Mouse (Mus musculus): ENCODE measurements around the gene Wdr70. TPM values are rescaled to one million over a fixed set of nuclear protein-coding genes. Genes with fewer than 3 reads are reported as not detected.

Wdr70 gene
- polyA plus RNA-seq, 1 experiment from 2014 or later: 19.9 TPM

DNA sequence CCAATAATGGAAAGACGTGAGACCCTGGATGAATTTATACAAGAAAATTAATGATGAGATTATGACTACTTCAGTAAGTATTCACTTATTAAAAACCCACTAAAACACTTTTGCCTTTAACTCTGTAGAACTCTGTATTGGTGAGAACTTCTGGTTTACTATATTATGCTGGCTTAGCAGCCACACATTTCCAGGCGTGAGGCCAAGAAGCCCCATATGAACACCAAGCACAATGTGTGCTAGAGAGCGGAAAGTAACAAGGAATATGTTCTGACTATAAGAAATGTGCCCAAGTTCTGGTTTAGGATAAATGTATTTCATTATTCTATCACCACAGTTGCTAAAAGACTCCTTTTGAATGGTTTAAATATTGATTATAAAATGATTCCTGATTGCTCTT, 68.4 kb downstream of the Wdr70 start:
- 68% methylated on average over 3 of the region's 3 CpGs for WGBS (ENCODE audit: insufficient replicate concordance)
- Histone ChIP-seq H3K27ac (replicated peaks) (no peak overlapping the region), H3K9ac (no peak overlapping the region), H3K4me2 (no peak overlapping the region), H3K36me3 (replicated peaks) (0 out of 2 replicates have a peak, but pooled peaks cover 5% of the 10 kb centered on the region), H3K4me3 (replicated peaks) (no peak overlapping the region), H3K27me3 (no peaks in the 10 kb centered on the region), H3K4me1 (replicated peaks) (no peaks in the 10 kb centered on the region), H3K9me3 (replicated peaks) (no peaks in the 10 kb centered on the region)
- ATAC-seq (ENCODE audit: insufficient read depth): no peak

DNA sequence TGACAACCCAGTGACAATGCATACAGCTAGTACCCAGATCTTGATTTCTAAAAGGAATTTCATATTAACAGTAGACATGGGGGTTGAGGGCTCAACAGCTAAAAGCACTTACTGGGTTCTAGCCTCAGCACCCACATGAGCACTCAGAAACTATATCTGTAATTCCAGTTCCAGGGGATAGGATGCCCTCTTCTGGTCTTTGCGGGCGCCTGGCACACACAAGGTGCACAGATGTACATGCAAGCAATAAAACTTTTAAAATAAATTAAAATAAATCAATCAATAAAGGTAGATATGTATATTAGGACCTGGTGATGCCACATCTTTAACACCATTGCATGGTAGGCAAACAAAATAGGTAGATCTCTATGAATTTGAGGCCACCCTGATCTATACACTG, 71.5 kb downstream of the Wdr70 start:
- Histone ChIP-seq H3K27ac (replicated peaks) (no peak overlapping the region), H3K9ac (no peak overlapping the region), H3K4me1 (replicated peaks) (no peaks in the 10 kb centered on the region), H3K9me3 (replicated peaks) (no peaks in the 10 kb centered on the region), H3K27me3 (no peaks in the 10 kb centered on the region), H3K36me3 (replicated peaks) (no peaks in the 10 kb centered on the region), H3K4me2 (no peak overlapping the region), H3K4me3 (replicated peaks) (no peak overlapping the region)
- WGBS (ENCODE audit: insufficient replicate concordance): 67% methylated on average over 2 of the region's 2 CpGs
- ATAC-seq (ENCODE audit: insufficient read depth): no peak

DNA sequence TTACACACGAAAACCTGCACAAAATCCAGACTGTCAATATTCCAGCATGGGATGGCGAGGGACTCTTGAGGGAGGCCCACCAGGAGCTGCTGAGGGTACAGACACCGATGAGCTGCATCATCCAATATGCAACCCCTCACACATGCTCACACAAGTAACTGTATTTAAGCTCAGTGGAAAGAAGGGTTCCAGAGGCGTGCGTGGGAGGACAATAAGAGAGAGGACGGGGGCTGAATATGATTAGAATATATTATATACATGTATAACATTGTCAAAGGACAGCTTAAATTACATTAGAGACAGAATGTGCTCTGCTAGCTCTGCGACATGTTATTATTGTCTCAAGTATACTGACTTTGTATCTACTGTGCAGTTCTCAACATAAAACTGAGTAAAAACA, 87.6 kb downstream of the Wdr70 start:
- Histone ChIP-seq H3K4me3 (replicated peaks) (no peak overlapping the region), H3K4me1 (replicated peaks) (no peaks in the 10 kb centered on the region), H3K36me3 (replicated peaks) (no peaks in the 10 kb centered on the region), H3K27me3 (no peaks in the 10 kb centered on the region), H3K9me3 (replicated peaks) (no peaks in the 10 kb centered on the region), H3K27ac (replicated peaks) (no peak overlapping the region), H3K9ac (no peak overlapping the region), H3K4me2 (no peak overlapping the region)
- 86% methylated on average over 7 of the region's 7 CpGs for WGBS (ENCODE audit: insufficient replicate concordance)
- no peak for ATAC-seq (ENCODE audit: insufficient read depth)

DNA sequence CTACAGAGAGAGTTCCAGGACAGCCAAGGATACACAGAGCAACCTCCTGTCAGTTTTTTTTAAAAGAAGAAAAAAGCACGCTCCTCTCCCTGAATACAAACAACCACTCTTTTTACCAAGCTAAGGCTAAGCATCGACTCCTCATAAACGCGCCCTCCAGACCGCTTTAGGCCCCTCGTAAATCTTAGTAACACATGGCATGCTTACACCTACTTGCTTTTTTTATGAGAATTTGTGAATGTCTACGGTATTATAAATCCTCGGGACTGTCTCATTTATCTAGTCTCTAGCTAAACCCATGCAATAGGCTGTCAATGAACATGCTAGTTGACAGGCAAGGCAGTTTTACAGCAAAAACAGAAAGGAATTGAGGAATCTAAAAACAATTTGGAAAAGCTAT, 91.6 kb downstream of the Wdr70 start:
- ATAC-seq (ENCODE audit: insufficient read depth): no peak
- Histone ChIP-seq H3K36me3 (replicated peaks) (no peaks in the 10 kb centered on the region), H3K4me1 (replicated peaks) (no peaks in the 10 kb centered on the region), H3K9ac (no peak overlapping the region), H3K9me3 (replicated peaks) (no peaks in the 10 kb centered on the region), H3K4me3 (replicated peaks) (no peak overlapping the region), H3K27ac (replicated peaks) (no peak overlapping the region), H3K4me2 (no peak overlapping the region), H3K27me3 (no peaks in the 10 kb centered on the region)
- WGBS (ENCODE audit: insufficient replicate concordance): 82% methylated on average over 8 of the region's 8 CpGs

DNA sequence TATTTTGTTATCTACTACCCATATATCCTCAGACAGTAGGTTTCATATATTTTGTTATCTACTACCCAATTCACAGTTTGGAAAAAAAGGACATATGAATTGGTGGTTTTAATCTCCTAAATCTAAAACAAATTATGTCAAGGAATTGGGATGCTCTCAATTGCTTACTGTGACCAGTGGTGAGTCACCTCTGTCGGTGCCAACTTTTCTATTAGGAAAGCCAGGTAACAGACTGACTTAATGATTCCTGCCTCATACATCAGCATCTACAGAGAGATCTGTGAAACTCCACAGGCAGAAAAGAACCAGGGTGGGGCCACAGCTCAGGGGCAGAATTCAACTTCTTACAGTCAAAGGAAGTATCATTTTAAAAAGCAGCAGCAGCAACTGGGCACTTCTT, 93.0 kb downstream of the Wdr70 start:
- H3K4me1 ChIP-seq (replicated peaks): no peaks in the 10 kb centered on the region
- no peak overlapping the region for H3K9ac ChIP-seq
- no peak overlapping the region for H3K27ac ChIP-seq (replicated peaks)
- H3K4me2 ChIP-seq: no peak overlapping the region
- no peak for ATAC-seq (ENCODE audit: insufficient read depth)
- no peak overlapping the region for H3K4me3 ChIP-seq (replicated peaks)
- H3K9me3 ChIP-seq (replicated peaks): no peaks in the 10 kb centered on the region
- 77% methylated on average over 1 of the region's 1 CpGs for WGBS (ENCODE audit: insufficient replicate concordance)
- H3K27me3 ChIP-seq: no peaks in the 10 kb centered on the region
- H3K36me3 ChIP-seq (replicated peaks): no peaks in the 10 kb centered on the region

DNA sequence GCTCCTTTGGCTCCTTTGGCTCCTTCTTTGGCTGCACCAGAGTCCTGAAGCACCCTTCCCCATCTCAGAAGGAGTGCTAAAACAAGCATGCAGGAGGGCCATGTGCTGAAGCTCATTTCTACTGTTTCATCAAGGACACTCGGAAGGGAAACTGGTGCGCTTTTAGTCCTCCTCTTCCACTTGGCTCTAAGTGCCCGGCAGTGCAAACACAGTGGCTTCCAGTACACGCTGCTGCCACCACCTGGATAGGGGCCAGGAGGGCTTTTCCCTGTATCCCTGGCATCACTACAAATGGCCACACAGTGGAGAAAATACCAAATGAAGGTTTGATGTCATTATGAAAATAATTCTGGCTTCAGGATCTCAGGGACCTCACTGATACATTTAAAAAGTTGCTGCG, 93.5 kb downstream of the Wdr70 start:
- H3K4me2 ChIP-seq: no peak overlapping the region
- no peak for ATAC-seq (ENCODE audit: insufficient read depth)
- H3K27ac ChIP-seq (replicated peaks): no peak overlapping the region
- H3K36me3 ChIP-seq (replicated peaks): no peaks in the 10 kb centered on the region
- H3K27me3 ChIP-seq: no peaks in the 10 kb centered on the region
- H3K9me3 ChIP-seq (replicated peaks): no peaks in the 10 kb centered on the region
- 74% methylated on average over 5 of the region's 5 CpGs for WGBS (ENCODE audit: insufficient replicate concordance)
- H3K4me1 ChIP-seq (replicated peaks): no peaks in the 10 kb centered on the region
- H3K4me3 ChIP-seq (replicated peaks): no peak overlapping the region
- no peak overlapping the region for H3K9ac ChIP-seq

DNA sequence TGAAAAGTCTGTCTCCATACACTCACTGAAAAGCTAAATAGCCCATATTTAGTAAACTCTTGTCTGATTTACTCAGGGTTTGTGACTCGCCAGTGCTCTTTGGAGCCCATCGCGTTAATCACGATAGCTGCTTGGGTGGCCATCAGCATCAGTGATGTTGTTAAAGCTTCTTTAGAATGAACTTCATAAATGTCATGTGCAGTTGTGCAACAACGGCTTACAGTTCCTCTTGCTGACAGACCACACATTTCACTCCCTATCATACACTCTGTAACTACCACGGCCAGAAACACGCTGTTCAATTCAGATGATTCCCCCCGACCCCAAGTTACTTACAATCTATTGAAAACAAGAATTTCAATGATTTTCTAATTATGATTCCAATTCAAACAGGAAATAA, 95.2 kb downstream of the Wdr70 start:
- 74% methylated on average over 8 of the region's 8 CpGs for WGBS (ENCODE audit: insufficient replicate concordance)
- no peaks in the 10 kb centered on the region for H3K36me3 ChIP-seq (replicated peaks)
- no peak overlapping the region for H3K4me3 ChIP-seq (replicated peaks)
- no peak overlapping the region for H3K9ac ChIP-seq
- no peak overlapping the region for H3K4me2 ChIP-seq
- H3K27me3 ChIP-seq: no peaks in the 10 kb centered on the region
- no peak for ATAC-seq (ENCODE audit: insufficient read depth)
- H3K27ac ChIP-seq (replicated peaks): no peak overlapping the region
- no peaks in the 10 kb centered on the region; the same call in 1 of the 2 replicates for H3K4me1 ChIP-seq (replicated peaks)
- H3K9me3 ChIP-seq (replicated peaks): no peaks in the 10 kb centered on the region

DNA sequence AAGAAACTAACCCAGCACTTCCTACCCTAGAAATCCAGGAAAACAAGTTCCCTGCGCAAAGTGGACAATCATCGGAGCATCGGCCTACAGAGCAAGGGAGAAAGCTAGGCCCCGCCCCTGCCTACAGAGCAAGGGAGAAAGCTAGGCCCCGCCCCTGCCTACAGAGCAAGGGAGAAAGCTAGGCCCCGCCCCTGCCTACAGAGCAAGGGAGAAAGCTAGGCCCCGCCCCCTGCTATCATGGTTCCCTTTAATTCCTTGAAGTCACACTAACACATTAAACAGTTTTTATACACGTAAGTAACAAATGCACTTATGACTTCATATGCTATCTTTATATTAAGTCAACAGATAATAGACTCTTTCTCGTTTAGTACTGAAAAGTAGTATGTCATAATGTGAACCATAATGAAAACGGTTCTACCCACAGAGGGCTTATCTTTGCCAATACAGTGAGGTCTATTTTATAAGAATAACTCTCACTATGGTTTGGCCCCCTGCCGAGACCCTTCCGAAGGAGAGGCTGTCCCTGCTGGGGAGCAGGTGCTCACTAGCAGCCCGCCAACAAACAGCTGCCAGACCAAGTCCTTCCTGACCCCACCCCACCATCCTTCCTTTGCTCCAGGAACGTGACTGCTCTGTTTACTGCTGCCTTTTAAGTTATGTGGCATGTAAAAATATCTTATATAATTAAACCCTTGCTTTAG, 100.0 kb downstream of the Wdr70 start:
- Histone ChIP-seq H3K4me2 (peak overlapping the region; percentile 52), H3K9ac (no peak overlapping the region), H3K4me3 (replicated peaks) (no peak overlapping the region), H3K36me3 (replicated peaks) (no peaks in the 10 kb centered on the region), H3K9me3 (replicated peaks) (no peaks in the 10 kb centered on the region), H3K27ac (replicated peaks) (no peak overlapping the region), H3K27me3 (no peaks in the 10 kb centered on the region), H3K4me1 (replicated peaks) (peaks cover 3% of the 10 kb centered on the region; the same call in 1 of the 2 replicates)
- 38% methylated on average over 14 of the region's 14 CpGs for WGBS (ENCODE audit: insufficient replicate concordance)
- peak; percentile 66 for ATAC-seq (ENCODE audit: insufficient read depth)

DNA sequence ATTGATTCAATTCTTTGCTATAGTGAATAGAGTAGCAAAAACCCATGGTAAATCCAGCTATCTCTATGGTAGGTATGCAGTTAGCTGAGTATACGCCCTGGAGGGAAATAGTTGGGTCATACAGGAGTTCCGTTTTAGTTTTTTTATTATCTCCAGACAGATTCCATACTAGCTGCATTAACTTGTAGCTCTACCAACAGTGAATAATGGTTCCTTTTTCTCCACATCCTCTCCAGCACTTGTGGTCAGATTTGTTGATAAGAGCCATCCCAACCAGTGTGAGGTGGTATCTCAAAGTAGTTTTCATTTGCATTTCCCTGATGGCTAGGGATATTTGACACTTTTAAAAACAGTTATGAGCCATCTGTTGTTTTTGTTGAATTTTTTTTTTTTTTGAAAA, 100.9 kb downstream of the Wdr70 start:
- 37% methylated on average over 2 of the region's 2 CpGs for WGBS (ENCODE audit: insufficient replicate concordance)

DNA sequence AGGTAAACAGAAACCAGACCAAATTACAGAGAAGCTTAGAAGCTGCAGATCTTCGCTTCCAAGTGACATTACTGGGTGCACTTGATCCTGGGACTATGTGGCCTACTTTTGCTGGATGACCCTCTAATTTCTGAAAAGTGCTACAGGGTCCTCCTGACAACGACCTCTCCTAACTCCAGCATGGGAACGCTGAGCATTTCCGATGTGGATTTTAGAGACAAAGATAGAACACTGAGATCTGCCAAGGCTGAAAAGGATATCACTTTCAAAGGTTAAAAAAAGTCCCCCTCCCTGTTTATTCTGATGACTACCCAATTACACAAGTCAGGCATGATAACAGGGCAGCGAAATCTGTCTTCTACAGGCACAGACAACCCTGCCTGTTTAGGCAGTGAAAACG, 105.3 kb downstream of the Wdr70 start:
- Histone ChIP-seq H3K9me3 (replicated peaks) (no peaks in the 10 kb centered on the region), H3K9ac (no peak overlapping the region), H3K4me3 (replicated peaks) (no peak overlapping the region), H3K36me3 (replicated peaks) (no peaks in the 10 kb centered on the region), H3K4me2 (no peak overlapping the region), H3K27me3 (no peaks in the 10 kb centered on the region), H3K4me1 (replicated peaks) (0 out of 2 replicates have a peak, but pooled peaks cover 2% of the 10 kb centered on the region), H3K27ac (replicated peaks) (no peak overlapping the region)
- ATAC-seq (ENCODE audit: insufficient read depth): no peak
- 72% methylated on average over 6 of the region's 6 CpGs for WGBS (ENCODE audit: insufficient replicate concordance)

More for the DNA sequence above, 100.9 kb downstream of the Wdr70 start:
- H3K4me3 ChIP-seq (replicated peaks): no peak overlapping the region
- no peaks in the 10 kb centered on the region for H3K9me3 ChIP-seq (replicated peaks)
- no peaks in the 10 kb centered on the region for H3K36me3 ChIP-seq (replicated peaks)
- H3K27me3 ChIP-seq: no peaks in the 10 kb centered on the region
- H3K4me1 ChIP-seq (replicated peaks): peaks cover 3% of the 10 kb centered on the region; the same call in 1 of the 2 replicates
- no peak for ATAC-seq (ENCODE audit: insufficient read depth)
- H3K9ac ChIP-seq: no peak overlapping the region
- H3K4me2 ChIP-seq: no peak overlapping the region
- H3K27ac ChIP-seq (replicated peaks): no peak overlapping the region

DNA sequence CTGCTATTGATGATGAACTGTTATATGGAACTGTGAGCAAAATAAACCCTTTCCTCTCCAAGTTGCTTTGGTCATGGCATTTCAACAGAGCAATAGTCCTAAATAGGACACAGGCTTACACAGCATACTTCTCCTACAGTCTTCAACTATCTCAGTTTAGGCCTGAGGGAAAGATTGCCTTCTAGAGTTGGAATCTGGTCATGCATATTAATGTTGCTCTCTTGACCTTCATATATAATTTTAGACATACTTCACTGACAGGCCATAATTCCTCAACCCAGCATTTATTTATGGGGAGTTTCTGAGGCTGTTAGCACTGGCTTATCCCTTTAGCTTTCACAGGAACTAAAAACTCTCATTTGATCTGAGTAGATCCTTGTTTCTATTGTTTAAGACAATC, 108.9 kb downstream of the Wdr70 start:
- ATAC-seq (ENCODE audit: insufficient read depth): no peak
- H3K4me3 ChIP-seq (replicated peaks): no peak overlapping the region
- H3K36me3 ChIP-seq (replicated peaks): no peaks in the 10 kb centered on the region
- H3K9me3 ChIP-seq (replicated peaks): no peaks in the 10 kb centered on the region
- H3K27me3 ChIP-seq: no peaks in the 10 kb centered on the region
- H3K9ac ChIP-seq: no peak overlapping the region
- H3K27ac ChIP-seq (replicated peaks): no peak overlapping the region
- no peaks in the 10 kb centered on the region for H3K4me1 ChIP-seq (replicated peaks)
- H3K4me2 ChIP-seq: no peak overlapping the region

DNA sequence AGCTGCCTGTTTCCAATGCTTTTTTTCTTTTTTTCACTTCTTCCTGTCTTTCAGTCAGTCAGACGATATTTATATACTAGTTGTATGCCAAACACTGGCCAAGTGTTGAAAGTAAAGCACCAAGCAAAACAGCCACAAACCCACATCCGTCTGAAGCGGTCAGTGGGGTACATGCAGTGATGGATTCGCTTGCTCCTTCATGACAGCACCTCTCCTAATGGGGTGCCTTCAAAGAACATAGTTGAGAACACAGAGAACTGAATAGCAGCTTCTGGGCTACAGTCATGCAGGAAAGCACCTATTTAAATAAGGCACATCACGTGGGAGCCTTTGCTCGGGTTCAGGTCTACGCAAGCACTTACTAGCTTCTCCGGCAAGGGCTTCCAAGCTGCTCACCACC, 111.6 kb downstream of the Wdr70 start:
- no peaks in the 10 kb centered on the region for H3K4me1 ChIP-seq (replicated peaks)
- H3K4me2 ChIP-seq: no peak overlapping the region
- 75% methylated on average over 8 of the region's 8 CpGs for WGBS (ENCODE audit: insufficient replicate concordance)
- H3K9me3 ChIP-seq (replicated peaks): no peaks in the 10 kb centered on the region
- H3K27me3 ChIP-seq: no peaks in the 10 kb centered on the region
- ATAC-seq (ENCODE audit: insufficient read depth): no peak
- no peak overlapping the region for H3K9ac ChIP-seq
- no peak overlapping the region for H3K4me3 ChIP-seq (replicated peaks)
- no peak overlapping the region for H3K27ac ChIP-seq (replicated peaks)
- H3K36me3 ChIP-seq (replicated peaks): no peaks in the 10 kb centered on the region
